Mouse (Mus musculus): ENCODE results near the gene Nedd9. TPM values are rescaled to one million over a fixed set of nuclear protein-coding genes. Genes with fewer than 3 reads are reported as not detected.
A peak's percentile ranks its signal among the peaks of the same experiment; 100 is the strongest.

Gene Nedd9
- polyA plus RNA-seq, 1 experiment from 2014 or later = 25.0 TPM

DNA sequence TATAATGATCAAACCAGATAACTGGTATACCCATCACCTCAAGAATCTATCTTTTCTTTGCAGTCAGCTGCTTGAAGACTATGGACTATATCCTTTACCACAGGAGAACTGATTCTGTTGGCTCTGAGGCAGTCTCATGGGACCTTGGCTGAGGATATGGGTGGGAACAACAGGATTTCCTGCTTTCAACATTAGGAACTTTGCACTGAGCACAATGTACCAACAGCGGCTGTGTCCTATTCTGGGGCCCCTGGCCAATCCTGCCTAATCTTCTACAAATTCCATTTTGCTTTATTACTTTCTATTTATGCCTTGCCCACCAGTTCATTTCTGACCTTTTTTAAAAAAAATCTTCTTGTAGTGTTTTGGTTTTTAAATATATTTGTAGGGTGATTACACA, 21.0 kb downstream of the Nedd9 start:
- H3K36me3 ChIP-seq (ENCODE audit: control insufficient read depth, insufficient read depth, low read length) = no peaks in the 10 kb centered on the region
- H3K4me3 ChIP-seq (replicated peaks; ENCODE audit: low read length) = no peak overlapping the region
- H3K9me3 ChIP-seq (replicated peaks; ENCODE audit: control insufficient read depth, low read length) = no peaks in the 10 kb centered on the region
- peaks cover 2% of the 10 kb centered on the region; the same call in 1 of the 2 replicates for H3K4me1 ChIP-seq (ENCODE audit: control insufficient read depth, insufficient read depth, low read length)
- WGBS = 89% methylated on average over 1 of the region's 1 CpGs
- peak; percentile 66; the same call in 1 of the 2 replicates for ATAC-seq (ENCODE audit: insufficient read depth, low FRiP score)
- H3K9ac ChIP-seq (ENCODE audit: low read length) = no peak overlapping the region
- H3K27me3 ChIP-seq (ENCODE audit: control insufficient read depth, insufficient read depth, low read length) = no peaks in the 10 kb centered on the region
- H3K4me2 ChIP-seq (ENCODE audit: low read depth, low read length) = no peak overlapping the region
- H3K27ac ChIP-seq (ENCODE audit: low read length) = no peak overlapping the region

GRCm38 (mm10) chr13:41461418-41461817, 25.7 kb downstream of the Nedd9 start:
- ATAC-seq (ENCODE audit: insufficient read depth, low FRiP score) = no peak
- Histone ChIP-seq H3K4me3 (replicated peaks; ENCODE audit: low read length) (no peak overlapping the region), H3K4me1 (ENCODE audit: control insufficient read depth, insufficient read depth, low read length) (peaks cover 19% of the 10 kb centered on the region), H3K27ac (ENCODE audit: low read length) (no peak overlapping the region), H3K4me2 (ENCODE audit: low read depth, low read length) (no peak overlapping the region), H3K9ac (ENCODE audit: low read length) (no peak overlapping the region), H3K9me3 (replicated peaks; ENCODE audit: control insufficient read depth, low read length) (no peaks in the 10 kb centered on the region), H3K36me3 (ENCODE audit: control insufficient read depth, insufficient read depth, low read length) (no peaks in the 10 kb centered on the region), H3K27me3 (ENCODE audit: control insufficient read depth, insufficient read depth, low read length) (no peaks in the 10 kb centered on the region)
- WGBS = 63% methylated on average over 3 of the region's 3 CpGs

DNA sequence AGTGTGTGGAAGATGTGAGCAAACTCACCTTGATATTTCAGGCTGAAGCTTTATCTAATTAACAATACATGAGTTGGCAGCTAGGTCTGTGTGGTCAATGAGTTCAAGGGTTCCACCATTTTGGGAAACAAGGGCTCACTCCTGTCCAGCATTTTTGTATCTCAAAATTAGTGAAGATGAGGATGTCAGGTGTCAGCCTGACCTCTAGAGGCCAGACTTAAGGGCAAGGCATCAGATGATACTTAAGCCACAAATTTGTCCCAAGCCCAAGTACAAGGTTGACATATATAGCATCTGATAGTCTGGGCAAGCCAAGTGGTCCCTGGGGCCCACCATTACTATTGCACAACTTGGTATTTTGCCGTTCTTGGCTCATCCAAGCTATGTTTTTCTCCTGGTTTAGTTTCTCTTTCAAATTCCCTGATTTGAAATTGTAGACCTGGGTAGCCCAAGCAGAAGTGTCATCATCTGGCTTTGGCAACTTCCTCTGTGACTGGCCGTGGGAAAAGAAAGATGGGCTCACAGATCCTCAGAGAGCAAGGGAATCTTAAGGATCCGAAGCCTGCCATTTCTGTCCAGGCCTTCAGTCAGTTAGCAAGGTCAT, 27.4 kb downstream of the Nedd9 start:
- 79% methylated on average over 3 of the region's 3 CpGs for WGBS
- H3K36me3 ChIP-seq (ENCODE audit: control insufficient read depth, insufficient read depth, low read length) = no peaks in the 10 kb centered on the region
- H3K27me3 ChIP-seq (ENCODE audit: control insufficient read depth, insufficient read depth, low read length) = no peaks in the 10 kb centered on the region
- no peak overlapping the region for H3K4me3 ChIP-seq (replicated peaks; ENCODE audit: low read length)
- no peaks in the 10 kb centered on the region for H3K9me3 ChIP-seq (replicated peaks; ENCODE audit: control insufficient read depth, low read length)
- no peak overlapping the region for H3K4me2 ChIP-seq (ENCODE audit: low read depth, low read length)
- H3K4me1 ChIP-seq (ENCODE audit: control insufficient read depth, insufficient read depth, low read length) = peaks cover 23% of the 10 kb centered on the region
- H3K9ac ChIP-seq (ENCODE audit: low read length) = no peak overlapping the region
- no peak for ATAC-seq (ENCODE audit: insufficient read depth, low FRiP score)
- no peak overlapping the region for H3K27ac ChIP-seq (ENCODE audit: low read length)

GRCm38 (mm10) chr13:41458709-41459108, 28.5 kb downstream of the Nedd9 start:
- Histone ChIP-seq H3K4me2 (ENCODE audit: low read depth, low read length) (no peak overlapping the region), H3K4me1 (ENCODE audit: control insufficient read depth, insufficient read depth, low read length) (peaks cover 23% of the 10 kb centered on the region), H3K27ac (ENCODE audit: low read length) (peak overlapping the region; percentile 26), H3K9ac (ENCODE audit: low read length) (no peak overlapping the region), H3K4me3 (replicated peaks; ENCODE audit: low read length) (no peak overlapping the region), H3K36me3 (ENCODE audit: control insufficient read depth, insufficient read depth, low read length) (no peaks in the 10 kb centered on the region), H3K27me3 (ENCODE audit: control insufficient read depth, insufficient read depth, low read length) (no peaks in the 10 kb centered on the region), H3K9me3 (replicated peaks; ENCODE audit: control insufficient read depth, low read length) (no peaks in the 10 kb centered on the region)
- WGBS = 49% methylated on average over 2 of the region's 2 CpGs
- peak; percentile 77 for ATAC-seq (ENCODE audit: insufficient read depth, low FRiP score)

DNA sequence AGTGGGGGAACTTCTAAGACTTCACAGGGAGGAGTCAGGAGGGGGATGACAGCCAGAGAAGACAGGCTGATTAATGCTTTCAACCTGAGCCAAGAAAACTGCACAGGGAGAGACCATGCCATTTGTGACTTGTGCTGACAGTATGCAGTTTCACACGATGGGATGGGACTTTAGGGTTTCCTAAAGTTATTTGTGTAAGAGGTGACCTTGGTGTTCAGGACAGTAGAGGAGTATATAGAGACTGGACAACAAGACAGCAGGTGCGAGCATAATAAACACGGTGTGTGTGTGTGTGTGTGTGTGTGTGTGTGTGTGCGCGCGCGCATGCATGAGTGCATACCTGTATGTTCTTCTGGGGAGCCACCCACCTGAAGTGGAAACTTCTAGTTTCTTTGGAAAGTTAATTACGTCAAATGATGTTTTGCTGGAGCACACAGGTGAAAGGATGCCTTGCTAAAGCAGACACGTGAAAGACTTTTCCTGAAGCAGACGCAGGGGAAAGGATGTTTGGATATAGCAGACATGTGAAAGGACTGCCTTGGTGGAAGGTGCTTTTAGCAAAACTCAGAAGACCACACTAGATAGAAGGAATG, 29.3 kb downstream of the Nedd9 start:
- H3K27ac ChIP-seq (ENCODE audit: low read length) = peak overlapping the region; percentile 43
- H3K4me2 ChIP-seq (ENCODE audit: low read depth, low read length) = no peak overlapping the region
- H3K9ac ChIP-seq (ENCODE audit: low read length) = no peak overlapping the region
- H3K9me3 ChIP-seq (replicated peaks; ENCODE audit: control insufficient read depth, low read length) = no peaks in the 10 kb centered on the region
- 76% methylated on average over 10 of the region's 10 CpGs for WGBS
- no peak for ATAC-seq (ENCODE audit: insufficient read depth, low FRiP score)
- no peaks in the 10 kb centered on the region for H3K27me3 ChIP-seq (ENCODE audit: control insufficient read depth, insufficient read depth, low read length)
- H3K4me3 ChIP-seq (replicated peaks; ENCODE audit: low read length) = no peak overlapping the region
- peaks cover 23% of the 10 kb centered on the region for H3K4me1 ChIP-seq (ENCODE audit: control insufficient read depth, insufficient read depth, low read length)
- no peaks in the 10 kb centered on the region for H3K36me3 ChIP-seq (ENCODE audit: control insufficient read depth, insufficient read depth, low read length)

DNA sequence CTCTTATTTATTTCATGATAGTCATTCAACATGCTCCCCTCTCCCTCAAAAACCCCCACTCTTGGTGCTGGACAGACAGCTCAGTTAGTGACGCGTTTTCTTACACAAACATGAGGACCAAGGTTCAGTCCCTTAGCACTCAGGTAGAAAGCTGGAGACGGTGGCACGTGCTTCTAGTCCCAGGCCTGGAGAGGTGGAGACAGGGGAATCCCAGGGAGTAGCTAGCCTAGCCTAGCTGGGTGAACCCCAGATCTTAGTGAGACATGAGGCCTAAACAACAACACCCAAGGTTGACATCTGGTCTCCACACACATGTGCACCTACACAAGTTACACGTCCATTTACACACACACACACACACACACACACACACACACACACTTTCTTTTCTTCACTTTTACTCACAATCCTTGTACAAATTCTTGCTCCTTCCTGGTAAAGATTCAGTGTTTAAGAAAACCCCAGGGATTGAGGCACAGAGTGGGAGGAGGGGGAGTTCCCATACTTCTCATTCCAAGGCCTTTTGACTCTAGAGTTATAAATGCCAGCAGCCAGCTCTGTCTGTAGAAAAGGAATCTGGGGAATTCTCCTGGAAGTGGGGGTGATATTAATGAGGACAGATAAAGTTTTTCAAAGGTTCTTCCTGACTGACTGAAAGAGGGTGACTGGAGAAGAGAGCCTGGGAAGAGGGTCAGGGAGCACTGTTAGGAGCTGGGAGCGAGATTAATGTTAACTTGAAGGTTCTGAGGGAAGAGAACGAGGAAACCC, 29.9 kb downstream of the Nedd9 start:
- Histone ChIP-seq H3K9ac (ENCODE audit: low read length) (no peak overlapping the region), H3K4me2 (ENCODE audit: low read depth, low read length) (no peak overlapping the region), H3K4me1 (ENCODE audit: control insufficient read depth, insufficient read depth, low read length) (peaks cover 23% of the 10 kb centered on the region), H3K27me3 (ENCODE audit: control insufficient read depth, insufficient read depth, low read length) (no peaks in the 10 kb centered on the region), H3K27ac (ENCODE audit: low read length) (peak overlapping the region; percentile 43), H3K4me3 (replicated peaks; ENCODE audit: low read length) (no peak overlapping the region), H3K36me3 (ENCODE audit: control insufficient read depth, insufficient read depth, low read length) (no peaks in the 10 kb centered on the region), H3K9me3 (replicated peaks; ENCODE audit: control insufficient read depth, low read length) (no peaks in the 10 kb centered on the region)
- 53% methylated on average over 7 of the region's 7 CpGs for WGBS
- ATAC-seq (ENCODE audit: insufficient read depth, low FRiP score) = no peak

GRCm38 (mm10) chr13:41456292-41457029, 30.7 kb downstream of the Nedd9 start:
- Histone ChIP-seq H3K27me3 (ENCODE audit: control insufficient read depth, insufficient read depth, low read length) (no peaks in the 10 kb centered on the region), H3K4me3 (replicated peaks; ENCODE audit: low read length) (no peak overlapping the region), H3K4me2 (ENCODE audit: low read depth, low read length) (no peak overlapping the region), H3K27ac (ENCODE audit: low read length) (peak overlapping the region; percentile 43; the same call in 1 of the 2 replicates), H3K9ac (ENCODE audit: low read length) (no peak overlapping the region), H3K9me3 (replicated peaks; ENCODE audit: control insufficient read depth, low read length) (no peaks in the 10 kb centered on the region), H3K36me3 (ENCODE audit: control insufficient read depth, insufficient read depth, low read length) (no peaks in the 10 kb centered on the region), H3K4me1 (ENCODE audit: control insufficient read depth, insufficient read depth, low read length) (peaks cover 23% of the 10 kb centered on the region)
- 40% methylated on average over 14 of the region's 14 CpGs for WGBS
- ATAC-seq (ENCODE audit: insufficient read depth, low FRiP score) = no peak

DNA sequence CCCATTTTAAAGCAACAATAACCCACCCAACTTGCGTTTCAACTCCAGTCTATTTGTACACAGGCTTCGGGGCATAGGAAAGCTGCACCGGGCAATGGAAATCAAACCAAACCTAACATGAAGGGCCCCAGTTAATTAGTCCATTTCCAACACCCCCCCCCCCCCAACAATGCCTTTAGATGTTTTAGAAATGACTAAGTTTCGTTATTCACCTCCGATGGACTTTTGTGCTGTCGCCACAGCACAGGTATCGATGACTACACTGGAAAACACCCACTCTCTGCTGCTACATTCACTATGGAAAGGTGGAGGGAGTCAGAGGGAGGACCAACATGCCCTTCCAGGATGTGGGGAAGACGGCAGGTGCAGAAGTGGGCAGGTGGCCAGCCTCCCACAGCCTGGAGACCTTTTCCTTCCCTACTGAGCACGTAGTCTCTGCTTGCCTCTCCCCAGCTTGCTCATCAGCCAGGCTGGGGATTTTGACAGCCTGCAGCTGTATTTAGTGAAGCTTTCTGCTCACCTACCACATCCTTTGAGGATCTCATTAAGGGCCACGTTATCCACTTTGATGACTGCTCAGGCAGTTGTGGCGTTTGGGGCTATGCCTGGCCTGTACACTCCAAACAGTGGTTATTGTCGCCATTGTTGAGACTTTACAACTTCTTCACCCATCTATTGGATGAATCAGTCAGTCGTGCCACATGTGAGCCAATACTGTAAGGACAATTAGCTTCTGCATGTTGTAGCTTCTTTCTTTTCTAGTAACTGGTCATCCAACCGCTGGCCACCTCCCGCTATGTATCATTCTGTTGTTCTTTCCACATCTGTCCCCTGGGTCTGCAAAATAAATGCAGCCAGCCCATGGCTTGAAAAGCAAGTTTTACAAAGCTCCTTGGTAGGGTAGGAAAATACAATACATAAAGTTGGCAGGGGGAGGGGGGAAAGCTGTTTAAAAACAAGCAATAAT, 33.7 kb downstream of the Nedd9 start:
- Histone ChIP-seq H3K9me3 (replicated peaks; ENCODE audit: control insufficient read depth, low read length) (no peaks in the 10 kb centered on the region), H3K27me3 (ENCODE audit: control insufficient read depth, insufficient read depth, low read length) (no peaks in the 10 kb centered on the region), H3K9ac (ENCODE audit: low read length) (no peak overlapping the region), H3K27ac (ENCODE audit: low read length) (no peak overlapping the region), H3K36me3 (ENCODE audit: control insufficient read depth, insufficient read depth, low read length) (no peaks in the 10 kb centered on the region), H3K4me3 (replicated peaks; ENCODE audit: low read length) (no peak overlapping the region), H3K4me1 (ENCODE audit: control insufficient read depth, insufficient read depth, low read length) (peaks cover 20% of the 10 kb centered on the region), H3K4me2 (ENCODE audit: low read depth, low read length) (no peak overlapping the region)
- peak; percentile 56; the same call in 1 of the 2 replicates for ATAC-seq (ENCODE audit: insufficient read depth, low FRiP score)
- 81% methylated on average over 15 of the region's 15 CpGs for WGBS
